Mouse (Mus musculus): ENCODE measurements around the gene Rab34.

The Rab34 gene

DNA sequence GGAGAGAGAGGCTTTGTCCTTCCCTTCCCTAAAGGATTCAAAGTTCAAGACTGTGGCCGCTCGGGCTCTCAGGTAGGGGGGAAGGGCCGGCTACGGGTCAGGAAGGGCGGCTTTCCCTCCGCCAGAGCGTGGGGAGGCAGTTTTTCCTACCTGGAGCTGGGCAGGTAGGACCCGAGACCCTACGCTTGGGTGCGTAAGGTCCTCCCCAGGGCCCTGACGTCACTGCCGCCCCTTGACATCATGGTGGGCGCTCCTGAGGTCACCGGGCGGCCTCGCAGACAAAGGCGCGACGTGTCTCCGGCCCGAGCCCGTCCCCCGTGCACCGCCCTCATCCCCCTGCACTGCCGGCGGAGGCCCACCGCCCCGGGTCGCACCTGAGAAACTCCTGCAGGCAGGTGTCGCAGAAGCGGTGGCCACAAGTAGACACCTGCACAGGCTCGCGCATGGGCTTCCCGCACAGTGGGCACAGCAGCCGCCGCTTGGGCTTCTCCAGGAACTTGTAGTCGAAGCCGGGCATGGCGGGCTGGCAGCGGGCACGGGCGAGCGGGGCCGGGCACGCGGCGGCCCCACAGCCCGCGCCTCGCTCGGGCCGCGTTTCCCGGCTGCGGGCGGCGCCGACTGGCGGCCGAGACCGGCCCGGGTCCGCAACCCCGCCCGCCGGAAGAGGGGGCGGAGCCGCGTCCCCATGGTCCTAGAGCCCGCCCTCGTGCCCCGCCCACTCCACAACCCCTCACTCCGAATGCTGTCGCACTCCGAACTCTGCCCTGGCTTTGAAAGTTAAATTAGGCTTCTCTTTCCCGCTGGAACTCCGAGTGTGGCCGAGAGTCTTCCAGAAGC lies 23.1 kb upstream of the Rab34 start, which contains the start of gene Traf4:
Gene Traf4, minus strand, starts transcription at position 666 of the 837 bp plus-strand sequence.
- DNase-seq: peak; percentile 69 to 77

DNA sequence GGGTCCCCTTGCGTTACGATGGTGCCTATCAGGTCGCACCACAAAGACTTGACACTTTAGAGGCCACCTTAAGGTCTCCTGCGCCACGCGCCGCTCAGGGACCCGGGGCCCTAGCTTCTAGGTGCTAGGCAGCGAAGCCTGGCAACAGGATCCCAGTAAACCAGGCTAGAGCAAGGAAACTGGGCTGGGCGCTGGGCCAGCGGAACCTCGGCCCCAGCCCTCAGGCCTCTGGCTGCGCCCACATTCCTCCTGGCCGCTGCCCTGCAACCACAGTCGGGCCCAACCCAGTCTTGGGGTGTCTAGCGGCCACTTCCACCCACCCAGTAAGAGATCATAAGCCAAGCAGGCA lies 22.5 kb upstream of the Rab34 start:
- DNase-seq: no peak

DNA sequence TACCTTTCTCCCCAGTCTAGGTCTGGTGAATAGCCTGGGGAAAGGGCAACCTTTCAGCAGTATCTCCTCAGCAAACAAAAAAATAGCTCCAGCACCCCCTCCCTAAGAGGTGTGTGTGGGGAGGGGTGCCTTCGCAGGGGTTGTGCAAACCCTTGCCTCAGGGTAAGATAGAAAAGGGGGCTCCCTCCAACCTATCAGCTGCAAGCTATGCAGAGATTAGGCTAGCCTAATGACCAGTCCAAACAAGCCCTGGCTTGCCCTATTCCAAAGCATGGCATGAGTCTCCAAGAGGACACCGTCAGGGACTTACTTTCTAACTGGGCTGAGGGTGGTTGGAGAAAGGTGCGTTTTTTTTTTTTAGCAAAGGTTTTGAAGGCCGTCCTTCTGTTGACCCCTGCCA lies 22.1 kb upstream of the Rab34 start:
- no peak for DNase-seq

DNA sequence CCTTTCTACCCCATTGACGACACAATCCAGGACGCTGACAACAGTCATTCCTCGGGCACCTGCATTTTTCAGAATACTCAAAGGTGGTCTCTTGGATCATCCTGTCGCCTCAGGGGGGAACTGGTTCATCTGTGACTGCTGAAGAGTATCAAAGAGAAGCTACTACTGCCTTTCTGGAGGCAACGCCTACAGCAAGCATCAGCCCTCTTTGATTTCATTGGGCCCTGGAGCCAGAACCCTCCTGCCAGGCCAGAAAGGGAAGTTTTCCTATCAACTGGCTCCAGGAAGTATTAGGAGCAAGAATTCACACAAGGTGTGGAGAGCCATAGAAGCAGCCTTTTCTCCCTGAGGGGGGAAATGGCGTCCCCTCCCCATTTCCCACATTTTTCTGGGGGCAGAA lies 21.6 kb upstream of the Rab34 start:
- no peak for DNase-seq

DNA sequence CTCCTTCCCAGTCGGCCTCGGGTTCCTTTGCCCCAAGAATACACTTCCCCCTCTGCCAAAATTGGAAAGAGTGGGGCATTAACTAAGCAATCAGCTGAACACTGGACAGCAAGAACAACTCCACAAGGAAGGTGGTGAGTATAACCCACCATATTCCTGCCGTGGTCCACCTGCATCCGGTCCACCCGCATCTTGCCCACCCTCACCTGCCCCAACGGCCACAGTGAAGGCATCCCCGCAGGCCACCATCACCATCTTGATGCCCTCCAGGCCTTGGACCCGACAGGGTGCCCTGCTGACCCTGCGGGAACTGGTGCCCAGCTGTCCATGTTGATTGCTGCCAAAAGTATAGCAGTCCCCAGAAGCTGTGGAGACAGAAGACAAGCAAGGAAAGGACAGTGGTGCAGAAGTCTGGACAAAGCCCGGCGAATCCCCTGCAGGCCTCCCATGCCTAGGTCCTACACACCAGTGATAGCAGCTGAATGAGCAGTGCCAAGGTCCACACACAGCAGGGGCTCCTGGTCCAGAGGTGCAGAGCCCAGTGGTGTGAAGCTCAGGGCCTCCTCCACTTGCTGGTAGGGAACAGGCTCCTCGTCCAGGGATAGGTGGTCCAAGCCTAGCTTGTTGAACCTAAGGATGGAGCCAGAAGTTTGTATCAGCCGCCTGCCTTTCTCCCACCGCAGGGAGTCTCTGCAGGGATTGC lies 20.8 kb upstream of the Rab34 start:
- no peak for DNase-seq

DNA sequence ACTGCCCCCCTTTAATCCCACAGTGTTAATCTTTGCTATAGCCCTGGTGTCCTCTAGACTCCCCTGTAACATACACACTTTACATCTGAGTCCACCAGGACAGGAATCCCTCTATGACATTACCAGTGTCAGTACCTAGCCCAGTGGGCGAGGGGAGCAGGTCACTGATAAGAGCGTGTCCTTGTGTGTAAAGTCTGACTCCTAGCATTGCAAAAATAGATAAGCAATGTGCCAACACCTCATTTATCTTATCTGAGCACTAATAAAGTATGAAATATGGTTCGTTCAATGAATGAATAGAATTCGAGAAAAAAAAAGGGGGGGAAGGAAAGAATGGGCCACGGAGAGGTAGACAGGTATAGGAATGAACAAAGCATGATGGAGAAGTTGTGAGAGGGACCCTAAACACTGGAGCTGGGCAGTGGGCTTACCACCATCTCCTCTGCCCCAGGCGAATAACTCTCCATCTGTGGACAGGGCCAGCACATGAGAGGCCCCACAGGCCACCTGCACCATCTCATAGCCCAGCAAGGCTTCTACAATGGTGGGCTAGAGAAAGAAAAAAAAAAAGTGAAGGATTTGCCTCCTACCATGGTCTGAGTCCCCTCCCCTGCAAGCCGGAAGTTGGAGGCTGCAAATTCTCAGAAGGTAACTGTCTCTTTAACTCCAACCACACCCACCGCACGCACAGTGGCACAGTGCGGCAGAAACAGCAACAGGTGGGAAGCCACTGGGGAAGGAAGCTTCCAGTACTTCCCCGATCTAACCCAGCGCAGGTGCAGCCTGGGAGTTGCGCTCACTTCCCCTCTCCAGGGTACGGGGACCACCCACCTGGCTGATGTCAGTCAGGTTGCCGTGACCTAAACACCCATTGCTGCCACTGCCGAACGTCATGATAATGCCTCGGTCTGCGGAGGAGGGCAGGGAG lies 19.4 kb upstream of the Rab34 start:
- peak; percentile 69 to 85 for DNase-seq

DNA sequence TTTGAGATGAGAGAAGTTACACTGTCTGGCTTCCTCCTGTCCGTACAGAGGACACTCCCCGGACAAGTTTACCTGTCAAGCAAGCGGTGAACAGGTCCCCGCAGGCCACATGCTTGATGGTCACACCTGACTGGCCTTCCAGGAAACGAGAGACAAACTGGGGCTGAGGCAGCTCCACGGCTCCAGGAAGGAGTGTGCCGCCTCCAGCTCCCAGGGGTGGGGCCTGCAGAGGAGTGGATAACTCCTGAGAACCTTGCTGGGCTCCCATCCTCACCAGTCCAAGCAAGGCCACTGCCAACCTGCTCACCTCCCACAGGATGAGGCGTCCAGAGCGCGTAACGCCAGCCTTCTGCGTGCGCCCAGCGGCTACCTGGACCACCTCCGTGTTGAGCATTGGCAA lies 17.9 kb upstream of the Rab34 start:
- DNase-seq: peak in 1 of 2 experiments; percentile 24

DNA sequence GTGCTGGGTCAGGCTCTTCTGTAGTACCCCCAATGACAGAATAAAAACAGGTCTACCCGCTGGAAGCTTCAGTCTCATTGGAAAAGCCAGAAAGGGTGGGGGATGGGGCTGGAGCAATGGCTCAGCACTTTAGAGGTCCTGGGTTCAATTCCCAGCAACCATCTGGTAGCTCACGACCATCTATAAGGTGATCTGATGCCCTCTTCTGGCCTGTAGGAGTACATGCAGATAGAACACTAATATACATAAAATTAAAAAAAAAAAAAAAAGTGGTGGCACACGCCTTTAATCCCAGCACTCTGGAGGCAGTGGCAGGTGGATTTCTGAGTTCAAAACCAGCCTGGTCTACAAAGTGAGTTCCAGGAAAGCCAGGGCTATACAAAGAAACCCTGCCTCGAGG lies 16.9 kb upstream of the Rab34 start:
- DNase-seq: no peak

DNA sequence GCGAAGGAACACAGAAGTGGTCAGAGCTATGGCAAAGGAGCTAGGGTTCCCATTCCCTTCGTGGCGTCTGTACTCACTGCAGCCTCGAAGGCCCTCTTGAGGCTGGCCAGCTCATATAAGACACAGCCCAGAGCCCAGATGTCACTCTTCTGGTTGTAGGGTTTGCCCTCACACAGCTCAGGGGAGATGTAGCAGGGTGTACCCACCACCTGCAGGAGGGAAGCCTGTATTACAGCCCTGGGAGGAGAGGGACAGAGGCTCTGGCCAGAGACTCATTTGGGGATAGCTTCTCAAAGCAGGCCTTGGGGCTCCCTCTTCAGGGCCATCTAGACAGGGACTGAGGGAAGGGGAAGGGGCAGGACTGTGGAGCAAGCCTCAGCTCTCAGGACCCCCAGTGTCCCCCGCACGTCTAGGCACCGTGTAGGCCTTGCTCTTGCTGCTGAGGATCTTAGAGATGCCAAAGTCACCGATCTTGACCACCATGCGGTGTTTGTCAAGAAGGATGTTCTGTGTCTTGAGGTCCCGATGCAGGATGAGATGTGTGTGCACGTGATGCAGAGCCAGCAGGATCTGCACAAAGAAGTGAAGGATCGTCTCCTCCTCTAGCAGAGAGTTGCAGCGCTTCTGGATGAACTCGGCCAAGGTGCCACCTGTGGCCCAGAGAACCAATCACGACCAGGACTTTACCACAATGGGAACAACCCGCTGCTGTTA lies 16.0 kb upstream of the Rab34 start:
- DNase-seq: no peak

DNA sequence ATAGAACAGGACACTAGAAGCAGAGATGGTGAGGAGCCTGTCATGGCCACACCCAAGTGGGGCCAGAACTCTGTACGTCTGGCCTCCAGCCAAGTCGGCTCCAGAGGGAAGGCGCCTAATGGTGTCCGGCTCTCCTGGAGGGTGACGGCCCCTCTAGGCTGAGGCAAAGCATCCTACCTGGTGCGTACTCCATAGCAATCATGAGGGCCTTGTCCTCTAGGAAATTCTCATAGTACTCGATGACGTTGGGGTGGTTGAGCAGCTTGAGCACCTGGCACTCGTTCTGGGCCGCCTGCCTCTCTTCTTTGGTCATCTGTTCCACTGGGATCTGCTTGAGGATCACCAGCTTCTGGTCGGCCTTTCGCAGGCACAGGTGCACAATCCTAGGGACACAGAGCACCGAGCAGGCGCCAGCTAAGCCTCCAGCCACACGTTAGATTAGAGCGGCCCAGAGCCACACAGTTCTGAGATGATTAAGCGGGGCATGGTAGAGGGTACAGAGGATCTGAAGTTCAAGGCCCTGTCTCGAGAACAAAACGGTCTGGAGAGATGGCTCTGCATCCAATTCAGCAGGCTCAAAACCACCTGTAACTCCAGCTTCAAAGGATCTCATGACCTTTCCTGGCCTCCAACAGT lies 15.4 kb upstream of the Rab34 start:
- no peak for DNase-seq

DNA sequence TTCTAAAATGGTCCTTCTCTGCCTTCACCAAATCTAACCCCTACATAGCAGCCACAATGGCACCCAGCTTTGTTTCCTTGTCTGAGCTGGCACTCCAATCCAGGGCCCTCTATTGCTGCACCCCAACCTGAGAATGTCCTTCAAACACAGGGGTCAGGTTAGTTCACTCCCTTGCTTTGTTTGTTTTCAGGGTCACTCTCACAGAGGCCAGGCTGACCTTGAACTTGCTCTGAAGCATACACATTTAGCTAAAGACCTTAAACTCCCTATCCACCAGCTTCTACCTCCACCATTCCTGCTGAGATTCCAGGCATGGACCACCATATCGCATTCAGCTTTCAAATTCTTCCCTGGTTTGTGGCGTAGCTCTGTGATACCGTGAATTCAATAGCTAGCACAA lies 13.7 kb upstream of the Rab34 start:
- no peak for DNase-seq

DNA sequence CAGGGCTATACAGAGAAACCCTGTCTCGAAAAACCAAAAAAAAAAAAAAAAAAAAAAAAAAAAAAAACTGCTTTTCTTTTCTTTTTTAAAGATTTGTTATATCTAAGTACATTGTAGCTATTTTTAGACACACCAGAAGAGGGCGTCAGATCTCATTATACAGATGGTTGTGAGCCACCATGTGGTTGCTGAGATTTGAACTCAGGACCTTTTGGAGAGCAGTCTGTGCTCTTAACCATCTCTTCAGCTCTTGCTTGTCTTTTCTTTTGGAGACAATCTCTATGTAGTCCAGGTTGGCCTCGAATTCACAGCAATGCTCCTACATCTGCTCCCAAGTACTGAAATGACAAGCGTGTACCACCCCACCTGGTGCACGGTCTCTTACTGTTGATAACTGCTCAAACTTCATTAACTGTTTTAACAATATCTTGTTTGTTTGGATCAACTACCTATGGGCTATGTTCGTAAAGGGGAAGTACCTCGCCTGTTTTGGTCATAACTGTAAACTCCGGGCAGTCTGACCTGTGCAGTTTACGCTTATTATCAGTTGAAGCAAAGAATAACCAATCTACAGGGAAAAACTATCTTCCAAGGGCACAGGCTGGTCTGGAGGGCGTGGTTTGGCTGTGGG lies 12.3 kb upstream of the Rab34 start:
- DNase-seq: no peak

DNA sequence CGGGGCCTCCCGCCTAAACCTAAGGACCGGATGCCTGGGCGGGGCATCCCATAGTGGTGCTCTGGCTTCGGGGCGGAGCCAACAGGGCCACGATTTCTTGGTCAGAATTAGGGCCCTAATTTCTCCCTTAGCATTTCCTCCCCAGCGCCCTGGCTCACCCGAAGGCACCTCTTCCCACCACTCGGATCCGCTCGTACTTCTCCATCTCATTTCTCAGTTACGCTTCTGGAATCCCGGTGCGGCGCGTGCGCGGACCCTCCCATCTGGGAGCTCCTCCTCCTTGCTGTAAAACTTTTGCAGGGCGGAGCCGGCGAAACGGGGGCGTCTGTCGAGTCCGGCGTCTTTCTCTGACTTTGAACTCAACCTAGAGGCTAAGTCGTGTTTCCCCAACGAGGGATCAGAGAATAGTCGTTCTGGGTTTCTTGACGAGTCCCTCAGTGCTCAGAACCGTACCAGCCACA lies 11.8 kb upstream of the Rab34 start, which contains the start of the genes Nek8 and Tlcd1:
Gene Nek8, minus strand, starts transcription at position 274 of the 461 bp plus-strand sequence.
Gene Tlcd1, plus strand, starts transcription at position 310 of the 461 bp plus-strand sequence.
- DNase-seq: peak; percentile 87 to 91

DNA sequence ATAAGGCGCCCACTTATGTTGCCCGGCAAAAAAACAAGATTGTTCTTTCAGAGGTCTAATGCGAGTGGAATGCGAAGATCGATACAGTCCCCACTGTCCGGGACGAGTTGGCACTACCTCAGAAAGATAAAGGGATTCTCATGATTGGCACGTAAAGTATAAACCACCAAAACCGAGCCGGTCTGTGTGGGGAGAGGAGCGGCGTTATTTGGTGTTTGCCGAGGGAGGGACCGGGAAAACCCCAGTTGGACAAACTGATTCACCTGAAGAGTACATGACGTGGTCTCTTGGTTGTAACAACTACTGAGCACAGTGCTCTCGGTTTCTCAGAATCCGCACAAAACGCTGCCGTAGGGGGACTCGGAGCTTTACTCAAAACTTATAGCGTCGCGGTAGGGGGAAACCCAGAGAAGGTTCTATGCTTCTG lies 11.3 kb upstream of the Rab34 start:
- DNase-seq: peak in 1 of 2 experiments; percentile 33

DNA sequence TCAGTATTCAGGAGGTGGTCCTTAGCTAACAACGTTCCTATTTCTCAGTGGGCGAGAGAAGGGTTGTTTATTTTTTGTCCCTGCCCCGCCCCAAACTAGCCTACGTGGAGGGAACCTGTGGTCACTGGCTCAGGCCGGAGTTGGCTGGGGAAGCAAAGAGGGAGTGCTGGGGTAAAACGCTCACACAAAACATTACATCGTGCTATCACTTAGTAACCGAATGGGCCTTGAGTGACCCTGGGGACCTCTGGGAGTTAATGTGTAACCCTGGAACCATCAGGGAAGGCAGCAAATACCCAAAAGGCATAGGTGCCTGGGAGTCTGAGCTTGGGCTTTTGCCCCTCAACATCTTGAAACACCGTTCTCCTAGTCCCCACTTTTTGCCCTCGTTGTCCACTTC lies 10.8 kb upstream of the Rab34 start:
- no peak for DNase-seq

DNA sequence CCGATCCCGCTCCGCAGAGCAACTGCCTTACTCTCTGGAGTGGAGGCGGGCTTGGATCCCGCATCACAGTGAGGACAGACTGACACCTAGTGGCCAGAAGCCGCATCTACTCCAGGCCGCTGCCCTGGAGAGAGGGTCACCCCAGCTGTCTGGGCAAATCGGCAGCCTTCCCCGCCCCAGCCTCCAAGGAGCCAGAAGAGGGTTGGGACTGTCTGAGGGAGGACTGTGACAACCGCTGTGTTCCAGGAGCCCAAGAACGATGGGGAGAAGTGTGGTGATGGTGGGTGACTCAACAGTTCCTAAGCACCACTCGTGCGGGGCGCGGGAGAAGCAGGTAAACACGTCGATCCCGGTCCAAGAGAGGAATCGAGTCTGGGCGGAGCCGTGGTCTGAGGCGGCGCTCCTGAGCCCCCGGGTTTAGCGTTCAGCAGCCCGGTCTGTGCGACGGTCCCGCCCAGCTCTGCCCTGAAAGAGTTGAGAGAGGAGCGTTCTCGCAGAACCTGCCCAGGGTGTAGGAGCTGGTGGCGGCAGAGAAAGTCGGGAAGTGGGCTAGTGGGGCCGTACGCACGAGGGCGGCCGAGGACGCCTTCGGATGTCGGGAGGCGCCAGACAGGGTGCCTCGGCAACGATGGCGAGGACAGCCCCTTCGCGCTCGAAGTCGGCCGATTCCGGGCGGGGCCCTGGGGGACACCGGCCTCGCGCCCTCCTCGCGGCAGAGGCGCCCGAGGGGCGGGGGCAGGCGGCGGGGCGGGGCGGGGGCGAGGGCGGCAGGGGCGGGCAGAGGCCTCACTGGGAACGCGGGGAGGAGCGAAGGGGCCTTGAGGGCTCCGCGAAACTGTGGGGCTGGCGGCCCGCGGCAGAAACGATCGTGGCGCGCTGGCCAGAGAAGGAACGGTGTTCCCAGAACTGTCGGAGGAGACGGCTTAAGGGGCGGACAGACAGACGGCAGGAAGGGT lies 10.0 kb upstream of the Rab34 start:
- DNase-seq: peak; percentile 86 to 87

DNA sequence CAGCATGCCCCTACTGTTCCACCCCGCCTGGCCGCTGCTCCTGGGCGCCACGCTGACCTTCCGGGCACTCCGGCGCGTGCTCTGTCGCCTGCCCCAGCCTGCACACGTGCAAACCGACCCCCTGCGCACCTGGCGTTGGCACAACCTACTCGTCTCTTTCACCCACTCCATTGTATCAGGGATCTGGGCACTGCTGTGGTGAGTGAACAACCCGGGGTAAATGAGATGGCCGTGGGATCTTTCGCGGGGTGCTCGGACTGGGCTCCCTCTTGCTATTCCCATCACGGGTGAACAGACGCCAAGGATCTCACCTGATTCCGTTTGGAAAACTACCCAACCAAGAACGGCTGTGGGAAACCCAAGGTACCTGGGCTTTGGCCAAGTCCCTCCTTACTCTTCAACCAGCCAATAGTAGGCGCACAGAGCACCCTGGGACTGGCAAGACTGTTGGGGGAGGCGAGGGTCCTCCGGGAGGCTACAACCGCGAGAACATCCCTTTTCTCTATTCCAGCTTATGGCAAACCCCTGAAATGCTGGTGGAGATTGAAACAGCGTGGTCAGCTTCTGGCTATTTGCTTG lies 9.3 kb upstream of the Rab34 start:
- peak; percentile 38 to 64 for DNase-seq

DNA sequence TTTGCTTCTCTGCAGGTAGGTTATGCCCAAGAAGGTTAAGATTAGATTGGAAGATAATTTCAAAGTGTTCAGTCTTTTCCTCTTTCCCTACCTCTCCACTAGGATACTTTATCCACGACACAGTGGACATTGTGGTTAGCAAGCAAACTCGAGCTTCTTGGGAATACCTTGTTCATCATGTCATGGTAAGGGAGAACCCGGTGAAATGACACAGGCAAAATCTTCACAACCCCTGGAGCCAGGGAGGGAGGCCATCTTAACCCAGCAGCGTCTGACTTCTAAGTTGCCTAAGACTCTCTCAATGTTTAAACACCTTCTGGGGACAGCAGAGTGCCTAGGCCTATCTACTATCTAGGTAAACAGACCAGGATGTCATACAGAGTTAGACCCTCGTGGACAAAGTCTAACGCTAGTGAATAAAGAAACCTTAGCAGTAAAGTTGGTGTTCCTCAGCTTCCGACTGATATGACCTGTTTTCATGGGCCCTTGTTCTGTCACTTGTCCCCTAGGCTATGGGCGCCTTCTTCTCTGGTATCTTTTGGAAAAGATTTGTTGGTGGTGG lies 8.7 kb upstream of the Rab34 start:
- DNase-seq: no peak

DNA sequence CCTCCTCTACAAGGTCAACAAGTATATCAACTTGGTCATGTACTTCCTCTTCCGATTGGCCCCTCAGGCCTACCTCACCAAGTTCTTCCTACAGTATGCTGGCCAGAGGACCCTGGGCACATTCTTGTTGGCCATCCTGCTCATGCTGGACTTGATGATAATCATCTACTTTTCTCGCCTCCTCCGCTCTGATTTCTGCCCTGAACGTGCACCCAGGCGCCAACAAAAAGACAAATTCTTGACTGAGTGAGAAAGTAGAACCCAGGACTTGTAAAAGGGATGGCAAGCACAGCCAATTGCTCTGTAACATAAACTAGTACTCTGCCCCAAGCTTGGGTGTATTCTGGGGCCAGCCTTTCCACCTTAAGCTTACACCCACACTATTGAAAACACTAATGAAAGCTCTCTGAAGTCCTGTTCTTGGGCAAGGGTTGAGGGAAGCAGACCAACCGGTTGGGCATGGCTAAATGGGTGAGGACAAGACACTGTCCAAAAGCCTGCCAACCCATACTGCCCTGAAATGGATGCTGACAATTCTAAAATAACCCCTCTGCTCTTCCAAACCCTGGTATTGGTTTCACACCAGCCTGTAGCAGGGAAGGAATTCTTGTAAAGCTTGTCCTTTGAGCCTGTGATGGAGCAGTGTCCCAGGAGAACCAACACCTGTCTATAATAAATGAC lies 8.0 kb upstream of the Rab34 start:
- no peak for DNase-seq

Measured in thymus, adult 18-20 months (tissue).